Mouse (Mus musculus) E14TG2a.4 (cell line): ENCODE measurements around the gene Vmn2r100.

Experiments used
- CTCF ChIP-seq: conservative IDR thresholded peaks from 2 replicates; pipeline ENCODE4 v1.5.1; 2014; ENCODE audit warnings: low read length
- NANOG ChIP-seq: IDR thresholded peaks from 2 replicates; pipeline ENCODE4 v1.6.1; 2014; ENCODE audit warnings: borderline replicate concordance, low read length, mixed read lengths

DNA sequence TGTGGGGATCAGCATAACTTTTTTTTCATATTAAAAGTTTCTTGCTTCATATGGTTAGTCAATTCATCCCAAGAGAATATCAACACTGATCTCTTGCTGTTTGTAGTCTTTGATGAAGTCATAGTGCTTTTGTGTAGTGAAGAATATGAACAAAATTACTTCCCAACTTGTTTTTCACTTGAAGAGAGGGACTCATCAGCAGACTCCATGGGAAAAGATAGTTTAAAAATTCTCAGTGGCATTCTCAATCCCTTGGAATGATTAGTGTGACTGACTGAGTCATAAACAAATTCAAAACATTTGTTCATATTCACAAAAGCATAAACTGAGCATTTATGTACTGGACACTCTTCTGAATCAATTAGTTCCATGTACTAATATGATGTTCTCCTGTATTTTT is at the start of gene Vmn2r100:
- TF ChIP-seq CTCF (no peak), NANOG (no peak)
